Mouse (Mus musculus): Measurements from ENCODE around the gene Bsph2. TPM values are rescaled to one million over a fixed set of nuclear protein-coding genes. Genes with fewer than 3 reads are reported as not detected.
A peak's percentile ranks its signal among the peaks of the same experiment; 100 is the strongest.

Gene Bsph2
- total RNA-seq (2021): not detected
- polyA plus RNA-seq (2012; rRNA removed): not detected in 2 replicates
- long read RNA-seq: 0 reads

DNA sequence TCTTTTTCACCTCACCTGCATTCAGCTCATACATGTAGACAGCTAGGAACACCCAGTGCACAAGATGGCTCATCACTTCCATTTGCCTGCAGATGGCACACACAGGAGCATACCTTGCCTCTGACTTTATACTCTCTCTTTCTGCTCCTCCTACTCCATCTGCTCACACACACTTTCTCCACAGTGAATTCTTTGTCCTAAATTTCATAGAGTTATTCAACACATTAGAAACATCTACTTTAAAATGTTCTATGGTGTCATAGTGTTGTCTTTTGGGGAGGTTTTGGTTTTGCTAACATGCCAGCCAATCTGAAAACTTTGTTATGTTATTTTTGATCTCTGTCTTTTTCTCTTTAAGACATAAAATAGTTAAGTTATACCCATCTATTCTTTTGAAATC, at the start of gene Bsph2:
Gene Bsph2, minus strand, starts transcription at position 101 of the 400 bp plus-strand sequence.
- DNase-seq: no peak

DNA sequence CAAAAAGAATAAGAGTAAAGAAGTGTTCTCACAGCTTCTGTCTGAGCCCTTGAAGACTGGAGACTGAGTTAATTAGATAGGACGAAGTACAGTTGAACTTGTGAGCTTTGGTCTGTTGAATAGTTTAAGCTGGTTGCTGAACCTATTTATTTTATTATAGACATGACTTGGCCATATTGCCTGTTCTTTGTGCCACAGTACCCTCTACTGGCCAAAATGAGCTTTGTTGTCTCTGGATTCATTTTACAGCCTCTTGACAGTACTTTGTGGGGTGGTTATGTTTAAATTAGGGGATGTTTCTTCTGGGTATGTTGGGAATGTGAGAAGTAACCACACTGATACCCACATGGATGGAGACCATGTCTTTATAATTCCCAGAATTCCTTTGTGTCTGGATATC, 59.3 kb downstream of the Bsph2 start:
- DNase-seq: peak; percentile 32

Other genes starting within 250 kb of the Bsph2 start
- gene Pla2g4c, start 246.4 kb downstream of the Bsph2 start, total RNA-seq (2021): under 1 TPM; 0.35 to 0.41 TPM
- gene Pla2g4c, start 246.4 kb downstream of the Bsph2 start, polyA plus RNA-seq (2012; rRNA removed): 0.12 TPM in 1 of 2 replicates, not detected in the other
- not detected for gene Cabp5, start 172.9 kb downstream of the Bsph2 start, total RNA-seq (2021)
- not detected in 2 replicates for gene Cabp5, start 172.9 kb downstream of the Bsph2 start, polyA plus RNA-seq (2012; rRNA removed)
- gene Bsph1, start 120.2 kb downstream of the Bsph2 start, total RNA-seq (2021): not detected
- not detected in 2 replicates for gene Bsph1, start 120.2 kb downstream of the Bsph2 start, polyA plus RNA-seq (2012; rRNA removed)
- not detected for gene Sult2a5, start 52.9 kb upstream of the Bsph2 start, total RNA-seq (2021)
- gene Sult2a5, start 52.9 kb upstream of the Bsph2 start, polyA plus RNA-seq (2012; rRNA removed): not detected in 2 replicates
- not detected for gene Sult2a2, start 162.4 kb upstream of the Bsph2 start, total RNA-seq (2021)
- gene Sult2a2, start 162.4 kb upstream of the Bsph2 start, polyA plus RNA-seq (2012; rRNA removed): not detected in 2 replicates

All from adrenal gland, adult 2 months (tissue).